Mouse (Mus musculus): ENCODE measurements around the gene Manba. TPM values are rescaled to one million over a fixed set of nuclear protein-coding genes. Genes with fewer than 3 reads are reported as not detected.

The Manba gene
- polyA plus RNA-seq, 1 experiment = 21.7 TPM

GRCm38 (mm10) chr3:135505916-135506482 lies 20.6 kb downstream of the Manba start:
- no peaks in the 10 kb centered on the region for H3K4me1 ChIP-seq (ENCODE audit: control insufficient read depth, insufficient read depth, low read length)
- no peak overlapping the region for H3K27ac ChIP-seq (ENCODE audit: insufficient read depth, low read length)
- TF ChIP-seq POLR2A (IDR thresholded peaks at IDR 0.05; ENCODE audit: low read depth, low read length) = no peak
- no peak for TF ChIP-seq CTCF (IDR thresholded peaks at IDR 0.05; ENCODE audit: borderline replicate concordance, insufficient read depth, low read length)
- H3K4me3 ChIP-seq (ENCODE audit: insufficient read depth, low read length) = no peak overlapping the region

GRCm38 (mm10) chr3:135507506-135507905 lies 22.1 kb downstream of the Manba start:
- no peak for TF ChIP-seq POLR2A (IDR thresholded peaks at IDR 0.05; ENCODE audit: low read depth, low read length)
- Histone ChIP-seq H3K4me1 (ENCODE audit: control insufficient read depth, insufficient read depth, low read length) (no peaks in the 10 kb centered on the region), H3K4me3 (ENCODE audit: insufficient read depth, low read length) (no peak overlapping the region), H3K27ac (ENCODE audit: insufficient read depth, low read length) (no peak overlapping the region)

GRCm38 (mm10) chr3:135508191-135508590 lies 22.8 kb downstream of the Manba start:
- TF ChIP-seq POLR2A (IDR thresholded peaks at IDR 0.05; ENCODE audit: low read depth, low read length) (no peak), CTCF (IDR thresholded peaks at IDR 0.05; ENCODE audit: borderline replicate concordance, insufficient read depth, low read length) (no peak)
- H3K27ac ChIP-seq (ENCODE audit: insufficient read depth, low read length) = no peak overlapping the region
- H3K4me3 ChIP-seq (ENCODE audit: insufficient read depth, low read length) = no peak overlapping the region
- H3K4me1 ChIP-seq (ENCODE audit: control insufficient read depth, insufficient read depth, low read length) = no peaks in the 10 kb centered on the region

- Histone ChIP-seq H3K27ac (ENCODE audit: insufficient read depth, low read length) (no peak overlapping the region), H3K4me3 (ENCODE audit: insufficient read depth, low read length) (no peak overlapping the region), H3K4me1 (ENCODE audit: control insufficient read depth, insufficient read depth, low read length) (no peaks in the 10 kb centered on the region)
- TF ChIP-seq POLR2A (IDR thresholded peaks at IDR 0.05; ENCODE audit: low read depth, low read length) = no peak
- TF ChIP-seq CTCF (IDR thresholded peaks at IDR 0.05; ENCODE audit: borderline replicate concordance, insufficient read depth, low read length) = no peak
Observed at GRCm38 (mm10) chr3:135510372-135510771, 25.0 kb downstream of the Manba start.

GRCm38 (mm10) chr3:135511683-135512082 lies 26.3 kb downstream of the Manba start:
- Histone ChIP-seq H3K4me3 (ENCODE audit: insufficient read depth, low read length) (no peak overlapping the region), H3K27ac (ENCODE audit: insufficient read depth, low read length) (no peak overlapping the region), H3K4me1 (ENCODE audit: control insufficient read depth, insufficient read depth, low read length) (no peaks in the 10 kb centered on the region)
- TF ChIP-seq CTCF (IDR thresholded peaks at IDR 0.05; ENCODE audit: borderline replicate concordance, insufficient read depth, low read length) (0 out of 2 replicates have a peak, but pooled peaks have one; percentile 14), POLR2A (IDR thresholded peaks at IDR 0.05; ENCODE audit: low read depth, low read length) (no peak)

GRCm38 (mm10) chr3:135513270-135513669 lies 27.9 kb downstream of the Manba start:
- no peak overlapping the region for H3K27ac ChIP-seq (ENCODE audit: insufficient read depth, low read length)
- TF ChIP-seq CTCF (IDR thresholded peaks at IDR 0.05; ENCODE audit: borderline replicate concordance, insufficient read depth, low read length) = no peak
- TF ChIP-seq POLR2A (IDR thresholded peaks at IDR 0.05; ENCODE audit: low read depth, low read length) = no peak
- no peak overlapping the region for H3K4me3 ChIP-seq (ENCODE audit: insufficient read depth, low read length)
- no peaks in the 10 kb centered on the region for H3K4me1 ChIP-seq (ENCODE audit: control insufficient read depth, insufficient read depth, low read length)

- Histone ChIP-seq H3K4me1 (ENCODE audit: control insufficient read depth, insufficient read depth, low read length) (no peaks in the 10 kb centered on the region), H3K4me3 (ENCODE audit: insufficient read depth, low read length) (no peak overlapping the region), H3K27ac (ENCODE audit: insufficient read depth, low read length) (no peak overlapping the region)
- TF ChIP-seq CTCF (IDR thresholded peaks at IDR 0.05; ENCODE audit: borderline replicate concordance, insufficient read depth, low read length) = no peak
- TF ChIP-seq POLR2A (IDR thresholded peaks at IDR 0.05; ENCODE audit: low read depth, low read length) = no peak
Observed at GRCm38 (mm10) chr3:135513800-135514425, 28.5 kb downstream of the Manba start.

- no peak overlapping the region for H3K4me3 ChIP-seq (ENCODE audit: insufficient read depth, low read length)
Observed at GRCm38 (mm10) chr3:135515246-135515645, 29.8 kb downstream of the Manba start.

GRCm38 (mm10) chr3:135516891-135517290 lies 31.5 kb downstream of the Manba start:
- H3K4me3 ChIP-seq (ENCODE audit: insufficient read depth, low read length) = no peak overlapping the region
- H3K27ac ChIP-seq (ENCODE audit: insufficient read depth, low read length) = no peak overlapping the region
- TF ChIP-seq CTCF (IDR thresholded peaks at IDR 0.05; ENCODE audit: borderline replicate concordance, insufficient read depth, low read length) = no peak
- TF ChIP-seq POLR2A (IDR thresholded peaks at IDR 0.05; ENCODE audit: low read depth, low read length) = no peak
- peaks cover 9% of the 10 kb centered on the region for H3K4me1 ChIP-seq (ENCODE audit: control insufficient read depth, insufficient read depth, low read length)

More at GRCm38 (mm10) chr3:135515246-135515645, 29.8 kb downstream of the Manba start:
- no peak for TF ChIP-seq POLR2A (IDR thresholded peaks at IDR 0.05; ENCODE audit: low read depth, low read length)
- Histone ChIP-seq H3K4me1 (ENCODE audit: control insufficient read depth, insufficient read depth, low read length) (0 out of 2 replicates have a peak, but pooled peaks cover 4% of the 10 kb centered on the region), H3K27ac (ENCODE audit: insufficient read depth, low read length) (no peak overlapping the region)

- Histone ChIP-seq H3K27ac (ENCODE audit: insufficient read depth, low read length) (no peak overlapping the region), H3K4me3 (ENCODE audit: insufficient read depth, low read length) (no peak overlapping the region), H3K4me1 (ENCODE audit: control insufficient read depth, insufficient read depth, low read length) (peaks cover 12% of the 10 kb centered on the region)
- TF ChIP-seq CTCF (IDR thresholded peaks at IDR 0.05; ENCODE audit: borderline replicate concordance, insufficient read depth, low read length) = no peak
- no peak for TF ChIP-seq POLR2A (IDR thresholded peaks at IDR 0.05; ENCODE audit: low read depth, low read length)
Observed at GRCm38 (mm10) chr3:135518882-135519281, 33.5 kb downstream of the Manba start.
